Comparison of ENCODE assay signal across 8 mouse cellular contexts in the genomic region with DNA sequence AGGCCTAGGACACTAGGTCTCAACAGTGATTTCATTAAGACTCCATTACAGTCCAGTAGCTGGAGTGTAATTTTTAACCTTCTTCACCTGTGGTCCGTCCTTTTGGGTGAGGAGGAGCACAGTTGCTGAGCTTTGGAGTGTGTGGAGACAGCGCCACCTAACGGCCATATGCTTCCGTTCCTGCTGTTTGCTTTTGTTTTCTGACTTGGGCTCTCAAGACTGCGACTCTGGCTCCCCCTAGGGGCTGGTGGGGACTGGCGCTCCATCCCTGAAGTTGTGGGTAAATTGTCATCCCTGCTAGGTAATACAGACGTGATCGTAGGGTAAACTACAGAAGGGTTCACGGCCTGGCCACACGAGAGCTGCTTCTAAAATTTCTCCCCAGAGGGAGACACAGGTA. TPM values are rescaled to one million over a fixed set of nuclear protein-coding genes. Genes with fewer than 3 reads are reported as not detected.
DNase-seq lines count a peak whose midpoint lies in the region; ATAC-seq and TF ChIP-seq lines count a peak whose summit lies in the region.

No protein-coding gene starts in this region.

- peak; percentile 96 for DNase-seq in heart, adult 11 months
- DNase-seq in embryo, embryonic 10.5 days (ENCODE audit: low spot score) = peak; percentile 99
- peak; percentile 89 to 91 for DNase-seq in gastrocnemius, postnatal 36 days
- peak; percentile 96 for DNase-seq in kidney, adult 2 months
- DNase-seq in limb, embryonic 10.5 days (ENCODE audit: low spot score) = peak; percentile 98
- peak; percentile 78 to 94 for DNase-seq in spleen, adult 18-20 months

- no peak for ATAC-seq in heart, embryonic 12.5 days (ENCODE audit: insufficient number of reproducible peaks, low FRiP score)
- ATAC-seq in midbrain, embryonic 15.5 days (replicated peaks) = peak; percentile 72

- TF ChIP-seq CTCF in kidney, adult 2 months (conservative IDR thresholded peaks at IDR 0.05; ENCODE audit: insufficient read depth, insufficient read length, low read depth, low read length) = peak; percentile 100; the same call in 1 of the 2 replicates

- peaks cover 38% of the 10 kb centered on the region for H3K27me3 ChIP-seq in heart, embryonic 12.5 days (replicated peaks)
- no peaks in the 10 kb centered on the region for H3K27me3 ChIP-seq in kidney, adult 2 months (replicated peaks; ENCODE audit: control insufficient read depth, insufficient read depth, low read length)
- H3K27me3 ChIP-seq in limb, embryonic 10.5 days (ENCODE audit: low read depth, poor library complexity, severe bottlenecking) = peaks cover 18% of the 10 kb centered on the region
- peaks cover 26% of the 10 kb centered on the region; the same call in 1 of the 2 replicates for H3K27me3 ChIP-seq in midbrain, embryonic 15.5 days (replicated peaks)

- H3K27ac ChIP-seq in heart, embryonic 12.5 days (ENCODE audit: poor library complexity, severe bottlenecking) = no peak overlapping the region
- H3K27ac ChIP-seq in kidney, adult 2 months (ENCODE audit: insufficient read depth, low read depth, low read length) = no peak overlapping the region
- no peak overlapping the region for H3K27ac ChIP-seq in limb, embryonic 10.5 days
- no peak overlapping the region for H3K27ac ChIP-seq in midbrain, embryonic 15.5 days

- peaks cover 4% of the 10 kb centered on the region for H3K9me3 ChIP-seq in heart, embryonic 12.5 days (replicated peaks)
- H3K9me3 ChIP-seq in limb, embryonic 10.5 days (replicated peaks) = no peaks in the 10 kb centered on the region
- H3K9me3 ChIP-seq in midbrain, embryonic 15.5 days = no peaks in the 10 kb centered on the region

- 3% methylated on average over 10 of the region's 10 CpGs for WGBS in heart, embryonic 12.5 days
- under 1% methylated on average over 10 of the region's 10 CpGs for WGBS in kidney, adult 2 months
- WGBS in limb, embryonic 10.5 days = 2% methylated on average over 10 of the region's 10 CpGs
- WGBS in midbrain, embryonic 15.5 days = 2% methylated on average over 10 of the region's 10 CpGs

- no peak overlapping the region for H3K9ac ChIP-seq in heart, embryonic 12.5 days
- no peak overlapping the region for H3K9ac ChIP-seq in midbrain, embryonic 15.5 days

- TF ChIP-seq POLR2A in kidney, adult 2 months (IDR thresholded peaks at IDR 0.05; ENCODE audit: low read depth, low read length) = no peak

- no peaks in the 10 kb centered on the region for H3K36me3 ChIP-seq in heart, embryonic 12.5 days
- no peaks in the 10 kb centered on the region for H3K36me3 ChIP-seq in kidney, adult 2 months (ENCODE audit: control insufficient read depth, insufficient read depth, low read length)
- no peaks in the 10 kb centered on the region for H3K36me3 ChIP-seq in limb, embryonic 10.5 days
- no peaks in the 10 kb centered on the region for H3K36me3 ChIP-seq in midbrain, embryonic 15.5 days (replicated peaks)

- no peak overlapping the region for H3K4me2 ChIP-seq in heart, embryonic 12.5 days
- no peak overlapping the region for H3K4me2 ChIP-seq in midbrain, embryonic 15.5 days

- no peaks in the 10 kb centered on the region for H3K4me1 ChIP-seq in heart, embryonic 12.5 days (replicated peaks)
- H3K4me1 ChIP-seq in kidney, adult 2 months (ENCODE audit: control insufficient read depth, insufficient read depth, low read length) = no peaks in the 10 kb centered on the region
- peaks cover 3% of the 10 kb centered on the region; the same call in 1 of the 2 replicates for H3K4me1 ChIP-seq in limb, embryonic 10.5 days
- H3K4me1 ChIP-seq in midbrain, embryonic 15.5 days = no peaks in the 10 kb centered on the region

- intact Hi-C loops in gastrocnemius, postnatal 36 days (cut with DNase I) = loop anchor here (1.0 to 5.0 kb wide), 5 partner anchors 78 to 306 kb away; a partner anchor contains a TSS

- H3K4me3 ChIP-seq in heart, embryonic 12.5 days = no peak overlapping the region
- no peak overlapping the region for H3K4me3 ChIP-seq in kidney, adult 2 months (ENCODE audit: insufficient read depth, low read depth, low read length)
- H3K4me3 ChIP-seq in limb, embryonic 10.5 days = no peak overlapping the region
- no peak overlapping the region for H3K4me3 ChIP-seq in midbrain, embryonic 15.5 days

RNA-seq across cellular contexts. Expression of a gene that starts 39.3 kb away (rescaled TPM):
- 3.7 and 4.1 TPM in 2 replicates for polyA plus RNA-seq in heart, embryonic 12.5 days (2016; fragmentation: Nextera tagmentation; extraction: Ambion mirVana)
- total RNA-seq in gastrocnemius, postnatal 36 days (2021) = under 1 TPM; 0.42 to 0.54 TPM
- 9.6 and 10.3 TPM in 2 replicates for polyA plus RNA-seq in kidney, adult 2 months (2012; rRNA removed)
- 9.0 and 12.6 TPM in 2 replicates for polyA plus RNA-seq in limb, embryonic 10.5 days (2016; fragmentation: Nextera tagmentation; extraction: Ambion mirVana)
- polyA plus RNA-seq in midbrain, embryonic 15.5 days (2015; fragmentation: Nextera tagmentation; extraction: Ambion mirVana) = 194 and 204 TPM in 2 replicates

RNA-seq across cellular contexts. Expression of a gene that starts 48.0 kb away (rescaled TPM):
- polyA plus RNA-seq in heart, embryonic 12.5 days (2016; fragmentation: Nextera tagmentation; extraction: Ambion mirVana) = 5.6 and 5.7 TPM in 2 replicates
- total RNA-seq in gastrocnemius, postnatal 36 days (2021) = 1 to 10 TPM; 3.5 to 6.4 TPM
- 38.8 and 52.7 TPM in 2 replicates for polyA plus RNA-seq in kidney, adult 2 months (2012; rRNA removed)
- 15.1 and 18.5 TPM in 2 replicates for polyA plus RNA-seq in limb, embryonic 10.5 days (2016; fragmentation: Nextera tagmentation; extraction: Ambion mirVana)
- 21.1 and 23.4 TPM in 2 replicates for polyA plus RNA-seq in midbrain, embryonic 15.5 days (2015; fragmentation: Nextera tagmentation; extraction: Ambion mirVana)

RNA-seq across cellular contexts. Expression of a gene that starts 50.2 kb away (rescaled TPM):
- polyA plus RNA-seq in heart, embryonic 12.5 days (2016; fragmentation: Nextera tagmentation; extraction: Ambion mirVana) = not detected in 2 replicates
- total RNA-seq in gastrocnemius, postnatal 36 days (2021) = not detected
- not detected in 2 replicates for polyA plus RNA-seq in kidney, adult 2 months (2012; rRNA removed)
- not detected in 2 replicates for polyA plus RNA-seq in limb, embryonic 10.5 days (2016; fragmentation: Nextera tagmentation; extraction: Ambion mirVana)
- 0.13 and 0.19 TPM in 2 replicates for polyA plus RNA-seq in midbrain, embryonic 15.5 days (2015; fragmentation: Nextera tagmentation; extraction: Ambion mirVana)

Comparison
In these comparisons a context has a peak if more than half of its experiments do, and no peak if none do; other contexts are left out.
1. RNA of a gene that starts 39.3 kb away (polyA plus RNA-seq): 194 to 204 TPM in midbrain, embryonic 15.5 days; 9.0 to 12.6 TPM in limb, embryonic 10.5 days, 9.6 to 10.3 TPM in kidney, adult 2 months and 3.7 to 4.1 TPM in heart, embryonic 12.5 days; every median in the first group is over 10 times any median in the second.
2. Peak in every context shown above with its lines, with median percentiles within 50 percentile points of each other: DNase-seq.